ENCODE assay signal across 20 mouse cellular contexts in the genomic region with DNA sequence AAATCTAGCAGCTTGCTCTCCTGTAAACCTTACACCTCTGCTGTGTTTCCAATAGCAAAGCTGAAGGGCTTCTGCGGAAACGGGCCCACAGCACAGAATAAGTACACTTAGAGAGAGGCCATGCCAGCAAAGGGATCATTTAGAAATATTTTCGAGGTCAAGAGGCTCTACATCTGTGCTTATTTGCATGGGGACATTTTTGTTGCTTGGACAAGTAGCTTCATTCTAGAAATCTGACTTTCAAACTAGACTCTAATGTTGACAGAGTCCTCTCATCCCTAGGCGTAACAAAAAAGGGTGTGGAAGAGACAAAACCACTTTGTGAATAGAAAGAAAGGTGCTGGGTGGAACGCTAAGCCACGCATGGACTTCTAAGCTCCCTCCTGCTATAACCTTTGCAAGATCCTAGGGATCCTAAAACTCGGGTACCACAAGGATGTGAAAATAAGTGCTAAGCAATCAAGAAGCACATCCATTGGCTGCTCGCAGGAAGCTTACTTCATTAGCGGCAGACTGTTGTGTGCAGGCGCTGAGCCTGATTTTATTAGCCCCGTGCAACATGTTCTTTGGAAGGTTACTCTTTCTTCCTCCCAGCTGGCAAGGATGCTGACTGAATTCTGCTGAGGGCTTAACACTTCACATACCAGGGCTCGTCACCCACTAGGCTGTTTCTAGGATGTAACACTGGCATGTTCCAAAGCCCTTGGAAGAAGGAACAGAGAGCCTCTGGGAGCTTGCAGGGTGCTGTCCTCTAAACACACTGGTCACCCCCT.
A peak's percentile ranks its signal among the peaks of the same experiment; 100 is the strongest.
DNase-seq lines count a peak whose midpoint lies in the region; ATAC-seq and TF ChIP-seq lines count a peak whose summit lies in the region.
"Had no signal": no experiment of that assay in that cellular context is flagged by ENCODE, and none has a peak within 500 bp of the region (broad histone marks: within the 10 kb centered on the region; RNA-seq: fewer than 3 reads in every experiment).

No protein-coding gene starts in this region.

- 62% methylated on average over 12 of the region's 12 CpGs for WGBS in forebrain, embryonic 15.5 days
- WGBS in forebrain, embryonic 10.5 days, result 84% methylated on average over 12 of the region's 12 CpGs

- no peak for TF ChIP-seq POLR2A in testis, adult 2 months (IDR thresholded peaks at IDR 0.05; ENCODE audit: control insufficient read depth, low read depth, low read length)

- no peaks in the 10 kb centered on the region for H3K36me3 ChIP-seq in forebrain, embryonic 15.5 days
- H3K36me3 ChIP-seq in forebrain, embryonic 10.5 days (replicated peaks), result no peaks in the 10 kb centered on the region
- H3K36me3 ChIP-seq in testis, adult 2 months (ENCODE audit: control insufficient read depth, insufficient read depth, low read length), result no peaks in the 10 kb centered on the region
- H3K36me3 ChIP-seq: embryonic facial prominence, embryonic 15.5 days; heart, embryonic 10.5 days; hindbrain, embryonic 13.5 days had no signal

- no peak overlapping the region for H3K4me3 ChIP-seq in forebrain, embryonic 15.5 days
- no peak overlapping the region for H3K4me3 ChIP-seq in forebrain, embryonic 10.5 days
- H3K4me3 ChIP-seq in layer of hippocampus, adult 2 months, result no peak overlapping the region
- no peak overlapping the region for H3K4me3 ChIP-seq in testis, adult 2 months (ENCODE audit: control insufficient read depth, low read depth, low read length)
- H3K4me3 ChIP-seq: embryonic facial prominence, embryonic 15.5 days; erythroblast, embryonic 14.5 days; heart, embryonic 10.5 days; hindbrain, embryonic 13.5 days had no signal

- no peaks in the 10 kb centered on the region for H3K27me3 ChIP-seq in forebrain, embryonic 15.5 days
- H3K27me3 ChIP-seq in forebrain, embryonic 10.5 days (ENCODE audit: poor library complexity, severe bottlenecking), result no peaks in the 10 kb centered on the region
- no peaks in the 10 kb centered on the region for H3K27me3 ChIP-seq in testis, adult 2 months (ENCODE audit: control insufficient read depth, insufficient read depth, low read length)
- H3K27me3 ChIP-seq: CH12.LX; embryonic facial prominence, embryonic 15.5 days; hindbrain, embryonic 13.5 days; Patski had no signal

- no peak overlapping the region for H3K4me2 ChIP-seq in forebrain, embryonic 15.5 days (replicated peaks)
- H3K4me2 ChIP-seq: embryonic facial prominence, embryonic 15.5 days; hindbrain, embryonic 13.5 days had no signal

- no peak for DNase-seq in forebrain, embryonic 10.5 days (ENCODE audit: extremely low spot score, low spot score)
- DNase-seq in layer of hippocampus, adult 2 months (ENCODE audit: low spot score in 2 of 2), result peak in 1 of 2 experiments; percentile 34
- DNase-seq in layer of hippocampus, adult 11-12 months (ENCODE audit: low spot score), result no peak
- DNase-seq in testis, postnatal 14 days (ENCODE audit: low spot score), result no peak
- DNase-seq: adrenal gland, postnatal 14 days; cerebellum, adult 18-20 months; cerebellum, postnatal 14 days; embryo, embryonic 11 days; gastrocnemius, postnatal 36 days; heart, adult 18-20 months had no signal

- no peak overlapping the region for H3K9ac ChIP-seq in forebrain, embryonic 15.5 days (replicated peaks)
- H3K9ac ChIP-seq: embryonic facial prominence, embryonic 15.5 days; hindbrain, embryonic 13.5 days had no signal

- no peak overlapping the region for H3K27ac ChIP-seq in forebrain, embryonic 15.5 days (replicated peaks)
- H3K27ac ChIP-seq in forebrain, embryonic 10.5 days, result no peak overlapping the region
- H3K27ac ChIP-seq in layer of hippocampus, adult 2 months, result peak overlapping the region; percentile 55
- peak overlapping the region; percentile 24; the same call in 1 of the 2 replicates for H3K27ac ChIP-seq in testis, adult 2 months (ENCODE audit: control insufficient read depth, insufficient read depth, low read depth, low read length)
- H3K27ac ChIP-seq: embryonic facial prominence, embryonic 15.5 days; heart, embryonic 10.5 days; hindbrain, embryonic 13.5 days; hindbrain, postnatal 0 days had no signal

- no peaks in the 10 kb centered on the region for H3K9me3 ChIP-seq in forebrain, embryonic 15.5 days
- no peaks in the 10 kb centered on the region for H3K9me3 ChIP-seq in forebrain, embryonic 10.5 days
- H3K9me3 ChIP-seq: embryonic facial prominence, embryonic 15.5 days; heart, embryonic 10.5 days; hindbrain, embryonic 13.5 days had no signal

- H3K4me1 ChIP-seq in forebrain, embryonic 15.5 days, result peaks cover 19% of the 10 kb centered on the region
- peaks cover 10% of the 10 kb centered on the region for H3K4me1 ChIP-seq in forebrain, embryonic 10.5 days
- H3K4me1 ChIP-seq in testis, adult 2 months (ENCODE audit: control insufficient read depth, insufficient read depth, low read length), result no peaks in the 10 kb centered on the region
- H3K4me1 ChIP-seq: hindbrain, embryonic 13.5 days had no signal

- TF ChIP-seq CTCF in layer of hippocampus, adult 2 months (conservative IDR thresholded peaks at IDR 0.05), result no peak
- no peak for TF ChIP-seq CTCF in testis, adult 2 months (IDR thresholded peaks at IDR 0.05; ENCODE audit: control insufficient read depth, insufficient read depth, insufficient replicate concordance, low read depth, low read length)

- 0 out of 2 replicates have a peak, but pooled peaks have one; percentile 43 for ATAC-seq in forebrain, embryonic 15.5 days (replicated peaks)
- ATAC-seq: activated CD4-positive, CD25-positive, alpha-beta regulatory T cell, adult 4 months; hindbrain, postnatal 0 days; Patski had no signal

Comparison
In these comparisons a context has a peak if more than half of its experiments do, and no peak if none do; other contexts are left out.
1. H3K27ac ChIP-seq: peak in layer of hippocampus, adult 2 months (single experiment) and testis, adult 2 months (single experiment); none in forebrain, embryonic 15.5 days (single experiment) and forebrain, embryonic 10.5 days (single experiment).